Mouse (Mus musculus): Measurements from ENCODE around the gene Nav2. TPM values are rescaled to one million over a fixed set of nuclear protein-coding genes. Genes with fewer than 3 reads are reported as not detected.

The Nav2 gene
- polyA plus RNA-seq, 1 experiment from 2014 or later, result 8.3 TPM

DNA sequence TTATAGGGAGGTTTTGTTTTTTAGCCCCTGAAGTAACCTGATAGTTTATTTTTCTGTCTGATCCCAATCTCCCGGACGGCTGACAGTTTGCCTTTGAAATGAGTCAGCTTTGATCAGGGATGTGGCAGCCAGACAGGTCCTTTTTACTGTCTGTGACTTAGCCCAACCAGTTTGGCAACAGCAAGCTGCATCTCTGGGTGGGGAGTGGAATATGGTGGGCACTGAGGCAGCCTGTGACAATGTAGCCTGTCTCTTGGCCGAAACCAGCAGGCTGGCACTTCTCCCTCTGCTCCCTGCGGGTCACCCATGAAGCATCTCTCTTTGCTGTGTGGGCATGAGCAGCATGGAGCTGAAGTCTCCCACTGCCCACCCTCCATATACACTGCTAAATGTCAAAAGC lies 421.7 kb downstream of the Nav2 start:
- no peak overlapping the region for H3K27ac ChIP-seq
- no peaks in the 10 kb centered on the region for H3K9me3 ChIP-seq (replicated peaks)
- 0 out of 2 replicates have a peak, but pooled peaks cover 10% of the 10 kb centered on the region for H3K4me1 ChIP-seq
- DNase-seq (ENCODE audit: low spot score), result no peak
- H3K36me3 ChIP-seq, result no peaks in the 10 kb centered on the region
- WGBS, result 46% methylated on average over 4 of the region's 4 CpGs
- H3K27me3 ChIP-seq (ENCODE audit: low read depth, poor library complexity, severe bottlenecking), result no peaks in the 10 kb centered on the region
- H3K4me3 ChIP-seq, result no peak overlapping the region

DNA sequence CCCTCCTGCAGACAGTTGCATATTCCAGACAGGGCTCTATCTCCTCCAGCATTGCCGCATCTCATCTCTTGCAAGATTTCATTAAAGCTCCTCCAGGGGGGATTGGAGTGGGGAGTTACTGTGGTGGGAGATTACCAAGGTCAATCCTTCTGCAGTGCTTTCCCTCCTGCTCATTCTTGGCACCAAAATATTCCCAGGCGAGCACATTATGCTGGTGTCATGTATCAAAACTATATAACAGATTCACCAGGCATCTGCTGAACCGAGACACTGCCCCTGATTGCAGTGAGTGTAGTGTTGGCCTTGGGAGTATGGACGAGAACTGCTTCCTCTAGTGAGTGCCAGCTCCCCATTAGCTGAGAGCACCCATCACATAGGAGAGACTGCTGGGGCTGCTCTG lies 423.4 kb downstream of the Nav2 start:
- Histone ChIP-seq H3K4me1 (0 out of 2 replicates have a peak, but pooled peaks cover 3% of the 10 kb centered on the region), H3K36me3 (no peaks in the 10 kb centered on the region), H3K27me3 (ENCODE audit: low read depth, poor library complexity, severe bottlenecking) (no peaks in the 10 kb centered on the region), H3K4me3 (no peak overlapping the region), H3K27ac (no peak overlapping the region), H3K9me3 (replicated peaks) (no peaks in the 10 kb centered on the region)
- DNase-seq (ENCODE audit: low spot score), result no peak
- WGBS, result 69% methylated on average over 4 of the region's 4 CpGs

DNA sequence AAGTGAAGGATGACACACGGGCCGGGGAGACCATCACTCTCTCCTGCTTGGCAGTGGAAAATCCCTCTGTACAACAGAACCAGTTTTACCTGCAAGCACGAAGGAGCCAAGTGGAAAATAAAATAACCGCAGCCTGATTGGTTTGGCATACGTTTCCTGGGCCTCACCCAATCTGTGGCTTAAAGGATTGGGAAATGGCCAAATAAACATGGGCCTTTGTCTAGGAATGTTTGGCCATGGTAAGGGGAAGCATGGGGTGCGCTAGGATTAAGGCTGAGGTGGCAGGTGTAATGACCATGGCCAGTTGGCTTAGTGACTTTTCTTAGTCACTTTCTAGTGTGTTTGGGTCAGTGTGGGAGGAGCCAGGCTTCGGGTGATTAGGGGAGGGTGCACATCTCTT lies 424.1 kb downstream of the Nav2 start:
- Histone ChIP-seq H3K27me3 (ENCODE audit: low read depth, poor library complexity, severe bottlenecking) (no peaks in the 10 kb centered on the region), H3K4me3 (no peak overlapping the region), H3K9me3 (replicated peaks) (no peaks in the 10 kb centered on the region), H3K36me3 (no peaks in the 10 kb centered on the region), H3K4me1 (0 out of 2 replicates have a peak, but pooled peaks cover 3% of the 10 kb centered on the region), H3K27ac (no peak overlapping the region)
- 87% methylated on average over 7 of the region's 7 CpGs for WGBS
- no peak for DNase-seq (ENCODE audit: low spot score)

DNA sequence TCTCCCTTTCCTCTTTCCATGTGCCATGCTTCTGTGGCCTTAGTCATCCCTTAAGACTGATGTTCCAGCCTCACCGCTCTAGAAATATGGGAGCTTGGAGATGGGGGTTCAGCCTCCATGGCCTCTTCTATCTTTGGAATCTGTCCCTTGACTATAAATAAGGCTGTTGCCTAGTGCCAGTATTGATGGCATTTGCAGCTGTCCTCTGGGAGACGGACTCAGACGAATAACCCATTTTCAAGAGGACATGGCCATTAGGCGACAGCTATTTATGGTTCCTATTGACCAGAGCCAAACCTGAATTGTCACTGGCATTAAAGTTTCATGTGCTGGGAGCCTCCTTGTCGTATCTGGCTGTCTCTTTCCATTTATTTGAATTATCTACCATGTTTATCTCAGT lies 425.6 kb downstream of the Nav2 start:
- no peak for DNase-seq (ENCODE audit: low spot score)
- H3K36me3 ChIP-seq, result no peaks in the 10 kb centered on the region
- WGBS, result 48% methylated on average over 5 of the region's 5 CpGs

DNA sequence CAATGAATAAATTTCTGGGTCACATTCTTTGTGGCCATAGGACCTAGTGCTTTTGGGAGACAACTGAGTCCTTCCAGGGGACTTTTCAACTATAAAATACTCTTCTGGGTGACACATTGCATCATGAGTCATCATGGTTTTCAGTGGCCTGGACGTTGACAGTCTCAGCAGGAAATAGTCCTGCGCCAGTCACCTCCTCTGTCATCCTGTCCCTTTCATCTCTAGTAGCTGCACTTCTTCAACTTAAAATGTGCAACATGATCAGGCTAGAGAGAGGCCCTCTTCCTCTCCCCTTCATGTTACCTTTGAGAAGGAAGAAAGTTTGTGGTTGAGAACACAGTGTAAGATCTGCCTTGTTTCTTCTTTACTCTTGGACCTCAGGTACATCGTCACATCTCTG lies 426.5 kb downstream of the Nav2 start:
- no peak for DNase-seq (ENCODE audit: low spot score)
- H3K4me1 ChIP-seq, result 0 out of 2 replicates have a peak, but pooled peaks cover 3% of the 10 kb centered on the region
- no peaks in the 10 kb centered on the region for H3K9me3 ChIP-seq (replicated peaks)
- H3K27me3 ChIP-seq (ENCODE audit: low read depth, poor library complexity, severe bottlenecking), result no peaks in the 10 kb centered on the region
- H3K27ac ChIP-seq, result no peak overlapping the region
- no peak overlapping the region for H3K4me3 ChIP-seq
- WGBS, result 53% methylated on average over 3 of the region's 3 CpGs
- no peaks in the 10 kb centered on the region for H3K36me3 ChIP-seq

More for the DNA sequence above, 425.6 kb downstream of the Nav2 start:
- H3K9me3 ChIP-seq (replicated peaks), result no peaks in the 10 kb centered on the region
- H3K27me3 ChIP-seq (ENCODE audit: low read depth, poor library complexity, severe bottlenecking), result no peaks in the 10 kb centered on the region
- 0 out of 2 replicates have a peak, but pooled peaks cover 3% of the 10 kb centered on the region for H3K4me1 ChIP-seq
- H3K4me3 ChIP-seq, result no peak overlapping the region
- no peak overlapping the region for H3K27ac ChIP-seq

DNA sequence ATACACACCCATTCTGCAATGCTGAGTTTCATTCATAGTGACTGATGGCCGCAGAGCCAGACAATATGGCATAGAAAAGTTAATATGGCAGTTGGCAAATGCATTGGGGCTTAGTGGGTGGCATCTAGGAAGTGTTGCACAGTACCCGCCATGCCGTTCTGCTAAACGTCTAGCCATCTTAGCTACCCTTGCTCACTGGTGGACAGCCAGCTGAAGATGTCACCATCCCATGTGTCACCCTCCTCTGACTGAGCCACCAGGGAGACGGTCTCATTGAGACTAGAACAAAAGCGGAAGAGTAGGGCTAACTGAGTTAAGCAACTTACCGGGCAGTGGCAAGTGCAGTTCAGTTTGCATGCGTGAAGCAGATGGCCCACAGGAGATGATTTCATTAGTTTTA lies 428.2 kb downstream of the Nav2 start:
- Histone ChIP-seq H3K27me3 (ENCODE audit: low read depth, poor library complexity, severe bottlenecking) (no peaks in the 10 kb centered on the region), H3K9me3 (replicated peaks) (no peaks in the 10 kb centered on the region), H3K4me3 (no peak overlapping the region), H3K4me1 (peaks cover 2% of the 10 kb centered on the region; the same call in 1 of the 2 replicates), H3K36me3 (no peaks in the 10 kb centered on the region), H3K27ac (no peak overlapping the region)
- DNase-seq (ENCODE audit: low spot score), result no peak
- 94% methylated on average over 8 of the region's 8 CpGs for WGBS

DNA sequence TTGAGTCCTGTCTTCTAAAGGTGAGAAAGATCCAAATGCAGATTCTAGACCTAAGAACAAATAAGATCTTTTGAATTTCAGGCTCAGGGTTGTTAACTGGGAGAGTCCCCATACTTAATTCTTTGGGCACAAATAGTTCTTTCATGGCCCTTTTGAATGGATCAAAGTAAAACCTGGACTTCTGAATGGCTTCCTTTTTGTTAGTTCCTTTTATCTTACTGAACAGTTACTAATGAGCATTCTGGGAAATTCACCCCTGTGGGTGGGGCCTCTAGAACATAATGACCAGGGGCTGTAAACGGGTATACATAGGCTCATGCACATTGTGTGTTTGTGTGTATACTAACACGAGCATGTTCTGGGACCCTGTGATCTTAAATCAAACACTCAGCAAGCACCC lies 429.2 kb downstream of the Nav2 start:
- no peaks in the 10 kb centered on the region for H3K9me3 ChIP-seq (replicated peaks)
- H3K36me3 ChIP-seq, result no peaks in the 10 kb centered on the region
- H3K4me3 ChIP-seq, result no peak overlapping the region
- DNase-seq (ENCODE audit: low spot score), result no peak
- no peaks in the 10 kb centered on the region for H3K27me3 ChIP-seq (ENCODE audit: low read depth, poor library complexity, severe bottlenecking)
- no peak overlapping the region for H3K27ac ChIP-seq
- 28% methylated on average over 2 of the region's 2 CpGs for WGBS
- H3K4me1 ChIP-seq, result peaks cover 12% of the 10 kb centered on the region

DNA sequence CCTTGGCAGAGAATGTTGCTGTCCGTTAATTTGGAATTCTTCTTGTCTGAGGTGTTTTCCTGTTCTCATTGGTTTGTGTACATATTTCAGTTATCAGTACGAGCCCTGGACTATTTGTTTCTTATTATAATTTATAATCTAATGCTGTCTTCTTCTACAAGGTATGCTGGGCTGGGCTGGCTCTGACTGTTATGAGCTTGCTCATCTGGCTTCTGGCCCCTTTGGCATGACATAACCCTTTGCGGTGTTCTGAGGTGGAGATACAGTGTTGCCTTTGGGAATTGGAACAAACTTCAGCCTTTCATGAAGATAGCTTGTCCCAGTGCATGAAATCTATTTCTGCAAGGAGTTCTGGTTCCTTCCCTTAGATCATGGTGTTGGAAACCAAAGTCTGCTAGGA lies 431.4 kb downstream of the Nav2 start:
- H3K27me3 ChIP-seq (ENCODE audit: low read depth, poor library complexity, severe bottlenecking), result no peaks in the 10 kb centered on the region
- no peak overlapping the region for H3K27ac ChIP-seq
- no peak overlapping the region for H3K4me3 ChIP-seq
- H3K36me3 ChIP-seq, result no peaks in the 10 kb centered on the region
- H3K9me3 ChIP-seq (replicated peaks), result no peaks in the 10 kb centered on the region
- no peak for DNase-seq (ENCODE audit: low spot score)
- peaks cover 27% of the 10 kb centered on the region for H3K4me1 ChIP-seq
- WGBS, result 92% methylated on average over 3 of the region's 3 CpGs

DNA sequence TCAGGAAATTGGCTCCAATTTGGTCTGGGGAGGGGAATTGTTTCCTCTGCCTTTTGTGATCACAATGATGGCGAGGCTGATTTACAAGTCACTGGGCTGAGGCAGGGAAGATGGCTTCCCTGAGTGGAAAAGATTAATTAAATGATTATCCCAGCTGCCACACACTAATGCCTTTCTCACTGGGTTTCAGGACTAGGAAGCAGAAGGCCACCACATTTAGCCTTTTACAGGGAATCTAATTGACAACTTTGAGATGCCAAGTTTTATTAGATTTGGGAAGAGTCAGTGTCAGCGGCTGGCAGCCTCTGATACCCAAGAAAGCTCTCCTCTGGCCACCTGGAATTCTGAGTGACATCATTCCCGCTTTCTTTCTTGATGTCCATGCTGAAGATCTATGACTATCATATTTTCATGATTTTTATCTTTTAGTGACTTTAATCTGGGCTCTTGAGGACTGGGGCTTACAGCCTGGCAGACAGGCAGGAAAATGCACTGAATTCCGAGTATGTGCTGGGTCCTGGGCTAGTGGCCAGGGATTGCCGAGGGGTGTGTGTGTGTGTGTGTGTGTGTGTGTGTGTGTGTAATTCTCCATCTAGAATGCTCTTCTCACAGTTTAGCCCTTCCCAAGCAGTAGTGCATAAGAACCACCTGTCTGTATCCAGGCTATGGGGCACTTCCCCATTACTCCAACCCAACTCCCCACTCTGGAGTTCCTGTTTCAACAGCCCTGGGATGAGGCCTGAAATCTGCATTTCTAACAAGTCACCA lies 432.8 kb downstream of the Nav2 start:
- WGBS, result 68% methylated on average over 5 of the region's 5 CpGs
- H3K4me1 ChIP-seq, result peaks cover 27% of the 10 kb centered on the region
- DNase-seq (ENCODE audit: low spot score), result no peak
- H3K9me3 ChIP-seq (replicated peaks), result no peaks in the 10 kb centered on the region
- no peak overlapping the region for H3K4me3 ChIP-seq
- no peaks in the 10 kb centered on the region for H3K27me3 ChIP-seq (ENCODE audit: low read depth, poor library complexity, severe bottlenecking)
- H3K36me3 ChIP-seq, result no peaks in the 10 kb centered on the region
- no peak overlapping the region for H3K27ac ChIP-seq

DNA sequence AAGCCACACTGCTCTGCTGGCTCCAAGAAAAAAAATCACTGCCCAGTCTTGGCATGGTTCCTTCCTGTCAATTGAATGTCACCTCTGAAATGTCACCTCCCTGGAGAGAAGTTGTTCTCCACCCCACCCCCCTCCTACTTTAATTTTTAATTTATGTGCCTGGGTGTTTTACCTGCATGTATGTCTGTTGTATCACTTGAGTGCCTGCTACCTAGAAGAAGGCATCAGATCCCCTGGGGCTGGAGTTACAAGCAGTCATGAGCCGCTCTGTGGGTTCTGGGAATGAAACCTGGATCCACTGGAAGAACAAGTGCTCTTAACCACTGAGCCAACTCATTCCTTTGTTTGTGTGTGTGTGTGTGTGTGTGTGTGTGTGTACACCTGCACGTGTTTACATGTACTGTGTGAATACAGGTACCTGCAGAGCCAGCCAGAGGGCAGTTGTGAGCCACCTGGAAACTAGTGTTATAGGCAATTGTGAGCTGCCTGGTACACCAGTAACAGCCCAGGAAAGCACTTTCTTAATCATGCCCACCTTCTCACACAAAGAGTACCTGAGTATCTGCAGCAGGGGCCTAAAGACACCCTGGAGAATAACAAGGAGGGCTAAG lies 433.5 kb downstream of the Nav2 start:
- Histone ChIP-seq H3K4me3 (no peak overlapping the region), H3K4me1 (peaks cover 27% of the 10 kb centered on the region), H3K9me3 (replicated peaks) (no peaks in the 10 kb centered on the region), H3K27ac (peak overlapping the region; percentile 69; the same call in 1 of the 2 replicates), H3K36me3 (no peaks in the 10 kb centered on the region), H3K27me3 (ENCODE audit: low read depth, poor library complexity, severe bottlenecking) (no peaks in the 10 kb centered on the region)
- WGBS, result 90% methylated on average over 2 of the region's 2 CpGs
- DNase-seq (ENCODE audit: low spot score), result no peak

DNA sequence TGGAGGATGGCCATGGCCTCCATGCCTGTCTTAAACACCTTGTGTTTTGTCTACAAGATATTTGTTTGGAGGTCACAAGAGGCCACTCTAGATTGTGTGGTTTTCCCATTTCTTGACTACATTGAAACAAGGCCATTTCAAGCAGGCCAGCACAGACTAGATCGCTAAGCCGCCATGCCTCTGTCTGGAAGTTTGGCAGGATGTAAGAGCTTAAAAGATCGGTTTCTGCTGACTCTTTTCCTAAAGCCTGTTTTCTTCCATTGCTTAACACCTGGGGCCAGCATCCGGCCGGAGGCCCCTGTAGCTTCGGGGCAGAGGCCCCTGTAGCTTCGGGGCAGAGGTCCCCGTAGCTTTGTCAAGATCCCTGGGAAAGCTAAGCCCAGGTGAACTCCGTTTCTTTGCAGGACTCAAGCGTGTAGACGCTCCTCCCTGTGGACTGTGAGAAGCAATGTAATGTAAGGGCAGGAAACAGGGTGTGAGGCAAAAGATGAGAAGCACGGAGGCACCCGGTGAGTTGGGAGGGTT lies 434.1 kb downstream of the Nav2 start:
- no peaks in the 10 kb centered on the region for H3K9me3 ChIP-seq (replicated peaks)
- no peaks in the 10 kb centered on the region for H3K27me3 ChIP-seq (ENCODE audit: low read depth, poor library complexity, severe bottlenecking)
- H3K36me3 ChIP-seq, result no peaks in the 10 kb centered on the region
- H3K4me1 ChIP-seq, result peaks cover 27% of the 10 kb centered on the region
- DNase-seq (ENCODE audit: low spot score), result peak; percentile 38
- WGBS, result 43% methylated on average over 13 of the region's 13 CpGs
- H3K4me3 ChIP-seq, result 0 out of 2 replicates have a peak overlapping the region, but pooled peaks have one; percentile 19
- peak overlapping the region; percentile 69 for H3K27ac ChIP-seq

DNA sequence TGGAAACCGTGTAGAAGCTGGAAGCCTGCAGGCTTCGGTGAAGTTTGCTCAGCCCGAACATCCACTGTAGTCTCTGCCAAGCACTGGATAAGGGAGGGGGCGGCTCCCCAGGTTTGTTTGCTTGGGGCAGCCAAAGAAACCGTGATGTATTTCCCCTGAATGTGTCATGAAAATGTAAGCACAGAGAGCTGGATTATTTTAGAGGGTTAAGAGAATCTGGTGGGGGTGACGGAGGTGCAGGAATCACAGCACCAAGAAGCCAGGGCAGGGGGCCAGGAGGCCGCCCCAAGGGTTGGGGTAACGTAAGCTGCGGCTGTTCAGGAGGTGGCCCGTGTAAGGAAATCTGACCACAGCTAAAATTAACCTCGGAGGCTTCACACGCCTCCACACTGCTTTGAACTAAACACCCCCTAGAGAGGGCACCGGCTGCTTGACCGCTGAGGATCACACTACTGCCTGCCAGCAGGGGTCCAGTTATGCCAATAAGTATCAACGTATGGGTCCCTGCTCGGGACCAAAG lies 434.6 kb downstream of the Nav2 start:
- Histone ChIP-seq H3K9me3 (replicated peaks) (no peaks in the 10 kb centered on the region), H3K27ac (peak overlapping the region; percentile 69), H3K4me1 (peaks cover 27% of the 10 kb centered on the region), H3K4me3 (0 out of 2 replicates have a peak overlapping the region, but pooled peaks have one; percentile 19), H3K27me3 (ENCODE audit: low read depth, poor library complexity, severe bottlenecking) (no peaks in the 10 kb centered on the region), H3K36me3 (no peaks in the 10 kb centered on the region)
- DNase-seq (ENCODE audit: low spot score), result peak; percentile 34
- WGBS, result 23% methylated on average over 16 of the region's 16 CpGs
